Mouse (Mus musculus) olfactory bulb, adult 2 months (tissue): ENCODE results near the gene Dclre1a. TPM values are rescaled to one million over a fixed set of nuclear protein-coding genes. Genes with fewer than 3 reads are reported as not detected.

Experiments used
- H3K27ac ChIP-seq: fragments of 200-500 bp; 2 replicates; pipeline ENCODE4 v1.5.1; 2012; ENCODE audit warnings: low read depth, low read length; ENCODE audit not compliant: insufficient read depth
- H3K4me1 ChIP-seq: fragments of 200-500 bp; 2 replicates; pipeline ENCODE4 v1.6.1; 2012; ENCODE audit warnings: low read length; ENCODE audit not compliant: control insufficient read depth, insufficient read depth
- H3K4me3 ChIP-seq: fragments of 200-500 bp; 2 replicates; pipeline ENCODE4 v1.5.1; 2012; ENCODE audit warnings: mild to moderate bottlenecking, low read depth, low read length, moderate library complexity; ENCODE audit not compliant: insufficient read depth
- CTCF ChIP-seq: fragments of 200-500 bp; IDR thresholded peaks from 2 replicates; pipeline ENCODE4 v1.5.1; 2012; ENCODE audit warnings: low read depth, mild to moderate bottlenecking, low read length, moderate library complexity; ENCODE audit not compliant: insufficient read depth
- POLR2A ChIP-seq: fragments of 200-500 bp; IDR thresholded peaks from 2 replicates; pipeline ENCODE4 v1.6.1; 2012; ENCODE audit warnings: mild to moderate bottlenecking, low read depth, low read length, moderate library complexity; ENCODE audit not compliant: insufficient read depth
- WGBS: fragments of 180-500 bp; shearing (Covaris S2); methylation state at CpG from one replicate; pipeline ENCODE4 v1.1.7; 2018; 5-methylcytosine and 5-hydroxymethylcytosine counted together
- polyA plus RNA-seq: library from polyadenylated mRNA; stranded (reverse); fragments of >200 nt; gene quantifications from 2 replicates; pipeline ENCODE4 v1.2.4, GENCODE M21; 2012; ENCODE audit warnings: low replicate concordance; ENCODE audit not compliant: missing spikeins, insufficient read depth, insufficient read length

Dclre1a gene
- polyA plus RNA-seq, 1 experiment, result not detected

DNA sequence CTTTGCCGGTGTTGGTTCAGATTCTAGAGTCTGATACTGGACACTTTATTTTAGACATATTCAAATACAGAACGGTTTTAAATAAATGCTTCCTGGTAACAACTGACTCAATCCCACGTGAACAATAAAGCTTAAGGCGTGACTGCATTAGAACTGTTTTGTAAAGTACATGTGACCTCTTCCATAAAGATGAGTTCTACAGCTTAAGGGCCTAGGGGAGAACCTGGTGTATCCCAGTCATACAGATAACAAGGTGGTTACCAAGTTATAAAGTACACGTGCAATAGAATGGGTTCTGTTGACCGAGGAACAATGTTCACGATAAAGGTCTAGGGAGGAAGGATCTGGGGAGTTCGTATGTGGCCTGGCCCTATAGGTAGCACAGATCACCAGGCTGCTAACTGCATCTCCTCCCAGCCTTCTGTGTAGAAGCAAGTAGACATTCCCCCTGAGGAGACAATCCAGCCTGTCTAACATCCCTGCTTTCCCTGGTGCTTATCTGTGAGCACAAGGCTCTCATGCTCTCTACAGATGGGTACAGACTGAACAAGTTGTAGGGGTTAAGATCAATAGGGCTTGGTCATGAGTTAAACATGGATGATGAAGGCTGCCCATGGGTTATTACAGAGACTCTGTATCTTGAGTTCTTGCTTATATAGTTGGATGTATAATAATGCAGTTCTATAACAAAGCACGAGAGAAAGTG, 14.6 kb upstream of the Dclre1a start:
- Histone ChIP-seq H3K4me3 (no peak overlapping the region), H3K4me1 (no peaks in the 10 kb centered on the region), H3K27ac (no peak overlapping the region)
- 91% methylated on average over 9 of the region's 9 CpGs for WGBS
- TF ChIP-seq POLR2A, result no peak
- TF ChIP-seq CTCF, result no peak

GRCm38 (mm10) chr19:56555972-56556371, 8.0 kb upstream of the Dclre1a start:
- 75% methylated on average over 5 of the region's 5 CpGs for WGBS
- no peak for TF ChIP-seq CTCF
- TF ChIP-seq POLR2A, result no peak
- Histone ChIP-seq H3K4me1 (no peaks in the 10 kb centered on the region), H3K4me3 (no peak overlapping the region), H3K27ac (no peak overlapping the region)

GRCm38 (mm10) chr19:56553177-56553576, 5.2 kb upstream of the Dclre1a start:
- no peak overlapping the region for H3K4me3 ChIP-seq
- 91% methylated on average over 3 of the region's 3 CpGs for WGBS
- H3K27ac ChIP-seq, result no peak overlapping the region
- H3K4me1 ChIP-seq, result no peaks in the 10 kb centered on the region
- no peak for TF ChIP-seq POLR2A
- no peak for TF ChIP-seq CTCF

DNA sequence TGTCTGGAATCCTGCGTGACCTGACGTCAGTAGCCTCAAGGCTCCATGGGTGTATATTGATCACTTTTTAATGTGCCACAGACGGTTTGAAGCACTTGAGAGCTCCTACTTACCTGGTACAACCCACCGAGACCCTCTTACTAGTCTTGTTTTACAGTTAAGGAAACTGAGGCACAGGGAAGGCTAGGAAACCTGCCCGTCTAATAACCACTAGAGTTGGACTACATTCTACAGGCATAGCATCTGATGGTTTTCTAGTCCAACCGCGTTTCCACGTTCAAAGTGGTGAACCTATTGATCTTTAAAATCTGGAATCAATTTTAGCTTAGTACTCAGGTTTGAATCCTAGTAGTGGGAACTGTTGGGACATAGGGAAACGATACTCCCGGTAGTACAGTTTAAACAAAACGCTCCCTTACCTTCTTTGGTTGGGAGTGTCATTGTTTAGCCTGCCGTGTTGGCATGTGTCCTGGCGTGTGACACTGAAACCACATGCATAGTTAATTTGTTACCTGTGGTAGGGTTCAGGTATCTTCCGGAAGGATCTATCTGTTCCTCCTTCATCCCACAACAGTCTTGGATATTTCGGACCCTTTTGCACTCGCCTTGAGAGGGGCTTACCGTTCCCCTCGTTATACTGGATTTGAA, 1.1 kb upstream of the Dclre1a start:
- Histone ChIP-seq H3K4me1 (0 out of 2 replicates have a peak, but pooled peaks cover 3% of the 10 kb centered on the region), H3K27ac (peak overlapping the region; percentile 91), H3K4me3 (peak overlapping the region; percentile 97)
- no peak for TF ChIP-seq POLR2A
- 14% methylated on average over 18 of the region's 18 CpGs for WGBS

DNA sequence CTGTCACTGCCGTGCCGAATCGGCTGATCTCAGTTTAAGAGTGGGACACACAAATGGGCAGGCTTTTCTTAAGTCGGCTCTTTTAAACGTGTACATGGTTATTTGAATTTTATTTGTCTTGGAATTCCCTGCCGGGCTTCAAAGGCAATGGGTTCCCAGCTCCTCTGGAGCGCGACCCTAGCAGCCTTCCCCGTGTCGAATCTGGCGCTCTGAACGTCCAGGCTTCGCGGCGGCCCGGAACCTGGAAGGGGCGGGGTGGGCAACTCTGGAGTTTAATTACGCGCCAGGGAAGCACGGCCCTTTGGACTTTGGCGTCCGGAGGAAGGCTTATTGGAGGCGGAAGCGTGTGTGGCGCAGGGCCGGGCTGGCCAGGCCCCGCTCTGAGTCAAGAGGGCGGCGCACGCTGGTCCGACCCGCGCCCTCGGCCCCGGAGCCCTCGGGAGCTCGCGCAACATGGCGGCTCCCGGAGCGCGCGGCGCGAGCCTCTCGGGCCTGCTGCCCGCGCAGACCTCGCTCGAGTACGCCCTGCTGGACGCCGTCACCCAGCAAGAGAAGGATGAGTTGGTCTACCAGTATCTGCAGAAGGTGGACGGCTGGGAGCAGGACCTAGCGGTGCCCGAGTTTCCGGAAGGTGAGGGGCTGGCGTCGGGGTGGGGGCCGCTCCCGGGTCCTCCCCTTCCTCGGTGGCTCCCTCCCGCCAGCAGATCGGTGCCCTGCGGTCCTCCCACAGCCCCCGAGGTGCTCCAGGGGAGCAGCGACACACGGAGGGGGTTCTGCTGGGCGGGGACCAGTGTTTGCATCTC, 409 bp upstream of the Dclre1a start, which contains the start of gene Nhlrc2:
Gene Nhlrc2, plus strand, starts transcription at position 32 of the 803 bp plus-strand sequence.
- Histone ChIP-seq H3K4me1 (0 out of 2 replicates have a peak, but pooled peaks cover 3% of the 10 kb centered on the region), H3K4me3 (peak within 1 kb of the TSS; percentile 97), H3K27ac (peak within 1 kb of the TSS; percentile 91)
- TF ChIP-seq POLR2A, result peak; percentile 21; the same call in 1 of the 2 replicates
- no peak for TF ChIP-seq CTCF
- WGBS, result under 1% methylated on average over 69 of the region's 69 CpGs

- Histone ChIP-seq H3K27ac (no peak overlapping the region), H3K4me3 (no peak overlapping the region), H3K4me1 (0 out of 2 replicates have a peak, but pooled peaks cover 3% of the 10 kb centered on the region)
- no peak for TF ChIP-seq POLR2A
- TF ChIP-seq CTCF, result no peak
These were observed 2.0 kb downstream of the Dclre1a start for GRCm38 (mm10) chr19:56546031-56546430.

- Histone ChIP-seq H3K27ac (no peak overlapping the region), H3K4me1 (0 out of 2 replicates have a peak, but pooled peaks cover 3% of the 10 kb centered on the region), H3K4me3 (no peak overlapping the region)
- TF ChIP-seq POLR2A (no peak), CTCF (no peak)
- WGBS, result 94% methylated on average over 13 of the region's 13 CpGs
These were observed 3.2 kb downstream of the Dclre1a start for GRCm38 (mm10) chr19:56544681-56545388.

- Histone ChIP-seq H3K4me1 (0 out of 2 replicates have a peak, but pooled peaks cover 3% of the 10 kb centered on the region), H3K27ac (no peak overlapping the region), H3K4me3 (no peak overlapping the region)
- WGBS, result 95% methylated on average over 12 of the region's 12 CpGs
- TF ChIP-seq POLR2A (no peak), CTCF (no peak)
These were observed 4.7 kb downstream of the Dclre1a start for GRCm38 (mm10) chr19:56543320-56543719.

DNA sequence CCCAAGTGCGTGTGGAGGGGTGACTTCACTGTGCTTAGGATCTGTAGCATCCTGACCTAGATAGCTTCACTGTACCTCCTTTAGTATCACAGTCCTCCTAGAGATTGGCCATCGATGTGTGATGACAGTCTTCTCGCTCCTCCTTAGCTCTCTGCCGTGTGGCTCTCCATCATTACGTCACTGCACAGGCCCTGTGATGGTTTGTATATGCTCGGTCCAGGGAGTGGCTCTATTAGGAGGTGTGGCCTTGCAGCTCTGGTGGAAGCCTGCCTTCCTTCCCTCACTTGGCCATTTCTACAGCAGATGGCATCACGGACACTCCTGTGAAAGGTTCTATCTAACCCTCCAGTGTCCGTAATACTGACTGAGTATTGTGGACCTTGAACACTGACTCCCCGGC, 12.3 kb downstream of the Dclre1a start:
- H3K27ac ChIP-seq, result no peak overlapping the region
- 98% methylated on average over 9 of the region's 9 CpGs for WGBS
- peaks cover 5% of the 10 kb centered on the region; the same call in 1 of the 2 replicates for H3K4me1 ChIP-seq
- H3K4me3 ChIP-seq, result no peak overlapping the region
- TF ChIP-seq CTCF, result no peak
